Mouse (Mus musculus) G1E (cell line): ENCODE data around the gene Bmpr1b. TPM values are rescaled to one million over a fixed set of nuclear protein-coding genes. Genes with fewer than 3 reads are reported as not detected.

Experiments
- ATAC-seq: 2 replicates; pipeline ENCODE4 v1.8.0; 2016; ENCODE audit warnings: mild to moderate bottlenecking; ENCODE audit not compliant: insufficient number of reproducible peaks, poor library complexity, low FRiP score, severe bottlenecking; ENCODE audit errors: extremely low read depth
- DNase-seq: peaks from one replicate; pipeline ENCODE4 v3.0.0; 2012; ENCODE audit warnings: low spot score
- H3K27me3 ChIP-seq: 2 replicates; pipeline ENCODE4 v1.6.1; 2012; ENCODE audit warnings: mild to moderate bottlenecking, low read length, inconsistent platforms; ENCODE audit not compliant: insufficient read depth
- H3K36me3 ChIP-seq: replicated peaks from 2 replicates; pipeline ENCODE3; 2012; ENCODE audit warnings: mild to moderate bottlenecking, inconsistent platforms
- H3K4me1 ChIP-seq: 2 replicates; pipeline ENCODE4 v1.6.1; 2012; ENCODE audit warnings: low read depth, low read length, inconsistent platforms, mixed read lengths; ENCODE audit not compliant: insufficient read depth
- H3K4me3 ChIP-seq: 2 replicates; pipeline ENCODE4 v1.5.1; 2012; ENCODE audit warnings: low read depth, mild to moderate bottlenecking, inconsistent platforms, low read length, moderate library complexity, mixed read lengths
- H3K9me3 ChIP-seq: replicated peaks from 2 replicates; pipeline ENCODE4 v1.6.1; 2012; ENCODE audit warnings: inconsistent platforms
- CTCF ChIP-seq: IDR thresholded peaks from 2 replicates; pipeline ENCODE4 v1.5.1; 2012; ENCODE audit warnings: low read depth, low read length, inconsistent platforms, mixed read lengths
- GATA1 ChIP-seq: IDR thresholded peaks from 2 replicates; pipeline ENCODE4 v1.6.1; 2012; ENCODE audit warnings: borderline replicate concordance, low read length, inconsistent platforms, mixed read lengths
- GATA2 ChIP-seq: IDR thresholded peaks from 2 replicates; pipeline ENCODE4 v1.6.1; 2012; ENCODE audit warnings: low read depth, low read length, inconsistent platforms, borderline replicate concordance
- POLR2AphosphoS5 ChIP-seq: IDR thresholded peaks from 2 replicates; pipeline ENCODE4 v1.6.1; 2012; ENCODE audit warnings: low read depth, low read length, inconsistent platforms; ENCODE audit not compliant: insufficient replicate concordance
- TAL1 ChIP-seq: conservative IDR thresholded peaks from 2 replicates; pipeline ENCODE4 v1.6.1; 2012; ENCODE audit warnings: low read depth, low read length, inconsistent platforms, mixed read lengths
- polyA plus RNA-seq: library from polyadenylated mRNA; stranded (reverse); fragments of >175 nt; gene quantifications from 2 replicates; pipeline ENCODE4 v1.2.3, GENCODE M21; 2012
- total RNA-seq, 2 experiments: library from RNA; stranded (forward) in 1 of 2; stranded (reverse) in 1 of 2; fragments of 200-1000 nt in 1 of 2; fragments of >200 nt in 1 of 2; fragmentation: Nextera tagmentation in 1 of 2; gene quantifications; 2 replicates each; pipeline ENCODE4 v1.2.3; 2014 to 2017

Bmpr1b gene
- total and polyA plus RNA-seq, 3 experiments = 0.11 TPM; not detected in 2

GRCm38 (mm10) chr3:141792106-141792505 lies 377.1 kb downstream of the Bmpr1b start:
- H3K9me3 ChIP-seq = no peaks in the 10 kb centered on the region
- ATAC-seq (no peak), DNase-seq (no peak)
- H3K4me1 ChIP-seq = no peaks in the 10 kb centered on the region
- no peaks in the 10 kb centered on the region for H3K27me3 ChIP-seq
- TF ChIP-seq GATA1 = no peak
- no peak for TF ChIP-seq TAL1
- TF ChIP-seq POLR2AphosphoS5 = no peak
- H3K4me3 ChIP-seq = no peak overlapping the region
- no peaks in the 10 kb centered on the region for H3K36me3 ChIP-seq

GRCm38 (mm10) chr3:141791026-141791780 lies 378.0 kb downstream of the Bmpr1b start:
- no peak for DNase-seq
- Histone ChIP-seq H3K4me3 (no peak overlapping the region), H3K9me3 (no peaks in the 10 kb centered on the region), H3K36me3 (no peaks in the 10 kb centered on the region), H3K27me3 (no peaks in the 10 kb centered on the region), H3K4me1 (no peaks in the 10 kb centered on the region)
- no peak for TF ChIP-seq POLR2AphosphoS5
- TF ChIP-seq TAL1 = no peak
- TF ChIP-seq GATA1 = no peak
- no peak for TF ChIP-seq GATA2
- no peak for TF ChIP-seq CTCF
- ATAC-seq = no peak

Other genes starting within 250 kb of the Bmpr1b start
- 55.7 and 57.9 TPM in 2 replicates for gene Pdlim5, start 226.3 kb upstream of the Bmpr1b start, total RNA-seq (2014; fragmentation: Nextera tagmentation)
- gene Pdlim5, start 226.3 kb upstream of the Bmpr1b start, total RNA-seq (2017) = 27.6 and 33.4 TPM in 2 replicates
- gene Pdlim5, start 226.3 kb upstream of the Bmpr1b start, polyA plus RNA-seq = 32.5 and 36.9 TPM in 2 replicates